Mouse (Mus musculus) neural tube, embryonic 12.5 days (tissue): ENCODE data around the gene Gtf2f1. TPM values are rescaled to one million over a fixed set of nuclear protein-coding genes. Genes with fewer than 3 reads are reported as not detected.

Experiments used
- ATAC-seq: fragments of 200-750 bp; cut with Nextera tagmentation; 2 replicates; pipeline ENCODE4 v1.8.0; 2017; ENCODE audit warnings: low read depth, mild to moderate bottlenecking, moderate TSS enrichment, moderate library complexity; ENCODE audit not compliant: low FRiP score
- H3K27ac ChIP-seq: fragments of 300-500 bp; sonication (generic); 2 replicates; pipeline ENCODE4 v1.5.1; 2016
- H3K27me3 ChIP-seq: fragments of 300-500 bp; sonication (generic); replicated peaks from 2 replicates; pipeline ENCODE4 v1.6.1; 2016; ENCODE audit warnings: mild to moderate bottlenecking
- H3K36me3 ChIP-seq: fragments of 300-500 bp; sonication (generic); 2 replicates; pipeline ENCODE4 v1.6.1; 2016; ENCODE audit warnings: mild to moderate bottlenecking
- H3K4me1 ChIP-seq: fragments of 300-500 bp; sonication (generic); 2 replicates; pipeline ENCODE4 v1.6.1; 2016
- H3K4me2 ChIP-seq: fragments of 300-500 bp; sonication (generic); replicated peaks from 2 replicates; pipeline ENCODE4 v1.6.1; 2016; ENCODE audit warnings: mild to moderate bottlenecking
- H3K4me3 ChIP-seq: fragments of 300-500 bp; sonication (generic); 2 replicates; pipeline ENCODE4 v1.5.1; 2016
- H3K9ac ChIP-seq: fragments of 300-500 bp; sonication (generic); 2 replicates; pipeline ENCODE4 v1.6.1; 2016; ENCODE audit warnings: mild to moderate bottlenecking
- H3K9me3 ChIP-seq: fragments of 300-500 bp; sonication (generic); 2 replicates; pipeline ENCODE4 v1.6.1; 2016; ENCODE audit warnings: mild to moderate bottlenecking
- WGBS: fragments of 180-500 bp; shearing (Covaris S2); methylation state at CpG from one replicate; pipeline ENCODE4 v1.1.7; 2016; 5-methylcytosine and 5-hydroxymethylcytosine counted together
- polyA plus RNA-seq: library from polyadenylated mRNA; unstranded; fragments of >200 nt; fragmentation: Nextera tagmentation; extraction: Ambion mirVana; gene quantifications from 2 replicates; pipeline ENCODE4 v1.2.1, GENCODE M21; 2016

The Gtf2f1 gene
- polyA plus RNA-seq, 1 experiment from 2014 or later = 76.7 TPM

DNA sequence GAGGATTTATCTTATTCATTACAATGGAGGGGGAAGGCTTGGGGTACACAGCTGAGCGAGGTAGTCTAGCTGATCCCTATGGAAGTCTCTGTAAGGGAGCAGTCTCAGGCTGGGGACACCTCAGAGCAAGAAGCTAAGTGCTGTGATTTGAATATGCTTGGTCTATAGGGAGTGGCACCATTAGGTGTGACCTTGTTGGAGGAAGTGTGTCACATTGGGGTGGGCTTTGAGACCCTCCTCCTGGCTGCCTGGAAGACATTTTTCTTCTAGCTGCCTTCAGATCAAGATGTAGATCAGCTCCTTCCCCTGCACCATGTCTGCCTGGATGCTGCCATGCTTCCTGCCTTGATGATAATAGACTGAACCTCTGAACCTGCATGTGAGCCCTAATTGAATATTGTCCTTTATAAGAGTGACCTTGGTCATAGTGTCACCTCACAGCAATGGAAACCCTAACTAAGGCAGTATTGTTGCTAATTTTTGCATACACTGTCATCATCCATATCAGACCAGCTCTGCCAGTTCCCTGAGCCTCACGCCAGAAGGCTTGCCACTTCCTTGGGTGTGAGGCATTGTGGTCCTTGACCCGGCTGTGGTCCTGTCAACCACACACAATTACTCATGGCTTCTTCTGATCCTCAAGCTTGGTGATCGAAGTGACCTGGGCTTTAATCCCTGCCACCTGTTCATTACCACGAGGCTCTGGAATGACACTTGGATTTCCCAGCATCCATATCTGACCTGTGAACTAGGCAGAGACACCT is 48.3 kb downstream of the Gtf2f1 start:
- H3K27me3 ChIP-seq = no peaks in the 10 kb centered on the region; the same call in 1 of the 2 replicates
- H3K9ac ChIP-seq = no peak overlapping the region
- no peak for ATAC-seq
- no peak overlapping the region for H3K4me2 ChIP-seq
- H3K36me3 ChIP-seq = no peaks in the 10 kb centered on the region
- no peak overlapping the region for H3K27ac ChIP-seq
- H3K4me3 ChIP-seq = no peak overlapping the region
- 90% methylated on average over 5 of the region's 5 CpGs for WGBS
- no peaks in the 10 kb centered on the region for H3K9me3 ChIP-seq
- H3K4me1 ChIP-seq = no peaks in the 10 kb centered on the region

DNA sequence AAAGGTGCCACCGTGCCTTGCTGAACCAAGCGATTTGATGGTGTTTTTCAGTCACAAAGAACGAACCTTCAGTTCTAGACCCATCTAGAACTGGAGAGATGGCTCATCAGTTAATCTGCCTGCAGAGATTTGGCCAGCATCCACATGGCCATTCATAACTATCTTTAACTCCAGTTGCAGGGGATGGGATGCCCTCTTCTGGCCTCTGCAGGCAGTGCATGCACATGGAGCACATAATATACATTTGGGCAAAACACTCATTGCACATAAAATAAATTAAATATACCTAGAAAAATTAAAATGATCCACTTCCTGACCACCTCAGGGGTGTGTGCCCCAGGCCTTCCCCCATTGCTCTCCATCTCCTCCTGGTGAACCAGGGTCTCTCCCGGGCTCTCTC is 49.2 kb downstream of the Gtf2f1 start:
- H3K4me3 ChIP-seq = no peak overlapping the region
- no peak overlapping the region for H3K9ac ChIP-seq
- no peaks in the 10 kb centered on the region for H3K4me1 ChIP-seq
- 93% methylated on average over 4 of the region's 4 CpGs for WGBS
- H3K36me3 ChIP-seq = no peaks in the 10 kb centered on the region
- no peaks in the 10 kb centered on the region; the same call in 1 of the 2 replicates for H3K27me3 ChIP-seq
- H3K4me2 ChIP-seq = no peak overlapping the region
- H3K9me3 ChIP-seq = no peaks in the 10 kb centered on the region
- no peak for ATAC-seq
- no peak overlapping the region for H3K27ac ChIP-seq

DNA sequence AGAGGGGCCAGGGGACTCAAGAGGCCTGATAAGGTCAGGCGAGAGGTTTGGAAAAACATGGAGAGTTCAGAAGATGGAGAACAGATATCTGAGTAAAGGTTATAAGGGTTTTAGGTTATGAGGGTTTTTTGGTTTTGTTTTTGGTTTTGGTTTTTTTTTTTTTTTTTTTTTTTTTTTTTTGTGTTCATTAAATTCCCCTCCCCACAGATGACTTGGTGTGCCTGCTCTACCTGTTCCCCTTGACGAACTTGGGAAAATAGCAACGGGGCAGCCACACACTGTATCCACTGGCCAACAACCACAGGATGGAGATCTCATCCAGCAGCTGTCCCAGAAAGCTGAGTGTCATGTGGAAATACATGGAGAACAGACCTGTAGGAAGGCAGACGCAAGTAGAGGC is 52.4 kb downstream of the Gtf2f1 start:
- H3K27ac ChIP-seq = no peak overlapping the region
- no peaks in the 10 kb centered on the region for H3K36me3 ChIP-seq
- H3K9ac ChIP-seq = no peak overlapping the region
- no peak overlapping the region for H3K4me2 ChIP-seq
- H3K27me3 ChIP-seq = no peaks in the 10 kb centered on the region; the same call in 1 of the 2 replicates
- ATAC-seq = no peak
- no peaks in the 10 kb centered on the region for H3K9me3 ChIP-seq
- H3K4me3 ChIP-seq = no peak overlapping the region
- 89% methylated on average over 4 of the region's 4 CpGs for WGBS
- no peaks in the 10 kb centered on the region for H3K4me1 ChIP-seq

DNA sequence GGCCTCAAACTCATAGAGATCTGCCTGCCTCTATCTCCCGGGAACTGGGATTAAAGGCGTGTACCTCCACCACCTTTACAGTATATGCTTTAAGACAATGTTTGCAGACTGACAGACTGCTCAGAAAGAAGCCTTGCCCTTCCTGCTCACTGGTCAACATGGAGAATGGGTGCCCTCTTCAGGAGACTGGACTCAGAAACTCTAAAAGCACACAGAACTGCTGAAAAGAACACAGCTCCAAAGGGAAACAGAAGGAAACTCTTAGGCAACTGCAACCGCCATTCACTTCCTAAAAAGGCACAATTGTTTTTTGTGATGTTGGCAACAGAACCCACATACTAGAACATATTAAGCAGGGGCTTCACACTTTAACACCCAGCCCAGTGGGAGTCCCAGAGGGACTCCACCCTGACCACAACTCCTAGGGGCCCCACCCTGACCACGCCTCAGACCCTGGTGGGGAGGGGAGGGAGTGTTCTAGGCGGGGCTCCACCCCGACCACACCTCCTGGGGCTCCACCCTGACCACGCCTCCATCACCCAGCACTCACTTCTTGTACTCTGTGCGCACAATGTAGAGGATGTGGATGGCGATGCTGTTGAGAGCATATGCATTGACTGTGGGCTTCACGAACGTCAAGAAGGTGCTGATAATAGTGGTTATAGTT is 53.2 kb downstream of the Gtf2f1 start:
- ATAC-seq = no peak
- WGBS = 37% methylated on average over 11 of the region's 11 CpGs
- no peak overlapping the region for H3K4me3 ChIP-seq

DNA sequence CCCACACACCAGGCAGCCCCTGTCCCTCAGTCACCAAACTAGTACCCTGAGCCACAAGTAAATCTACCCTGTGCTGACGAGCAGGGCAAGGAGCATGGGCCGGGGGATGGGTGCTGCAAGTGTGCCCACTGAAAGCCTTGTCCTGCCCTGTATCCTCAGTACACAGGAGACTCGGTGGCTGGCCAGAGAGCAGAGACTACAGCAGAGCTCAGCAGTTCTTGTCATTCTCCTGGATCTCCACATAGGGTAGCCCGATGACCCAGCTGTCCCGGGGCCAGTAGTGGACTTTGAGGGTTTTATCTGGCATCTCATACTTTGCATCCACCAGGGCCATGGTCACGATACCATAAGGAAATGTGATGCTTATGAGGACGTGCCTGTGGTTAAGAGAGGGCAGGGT is 56.2 kb downstream of the Gtf2f1 start:
- no peak overlapping the region for H3K4me3 ChIP-seq
- H3K27ac ChIP-seq = no peak overlapping the region
- no peaks in the 10 kb centered on the region; the same call in 1 of the 2 replicates for H3K27me3 ChIP-seq
- no peak for ATAC-seq
- no peaks in the 10 kb centered on the region for H3K4me1 ChIP-seq
- H3K36me3 ChIP-seq = no peaks in the 10 kb centered on the region
- no peaks in the 10 kb centered on the region for H3K9me3 ChIP-seq
- 84% methylated on average over 7 of the region's 7 CpGs for WGBS
- H3K4me2 ChIP-seq = no peak overlapping the region
- no peak overlapping the region for H3K9ac ChIP-seq

More for the DNA sequence above, 53.2 kb downstream of the Gtf2f1 start:
- Histone ChIP-seq H3K9me3 (no peaks in the 10 kb centered on the region), H3K27me3 (no peaks in the 10 kb centered on the region; the same call in 1 of the 2 replicates), H3K4me2 (no peak overlapping the region), H3K27ac (no peak overlapping the region), H3K9ac (no peak overlapping the region), H3K4me1 (no peaks in the 10 kb centered on the region), H3K36me3 (no peaks in the 10 kb centered on the region)

Other genes with a start within 250 kb of the Gtf2f1 start
- 49.3 and 54.3 TPM in 2 replicates for gene Dus3l, start 246.5 kb downstream of the Gtf2f1 start, polyA plus RNA-seq
- 1.6 and 1.8 TPM in 2 replicates for gene Prr22, start 241.0 kb downstream of the Gtf2f1 start, polyA plus RNA-seq
- 4.9 and 6.0 TPM in 2 replicates for gene Rfx2, start 180.3 kb downstream of the Gtf2f1 start, polyA plus RNA-seq
- gene Acsbg2, start 136.8 kb downstream of the Gtf2f1 start, polyA plus RNA-seq = not detected in 2 replicates
- gene 1700061G19Rik, start 135.8 kb downstream of the Gtf2f1 start, polyA plus RNA-seq = 0.16 and 0.42 TPM in 2 replicates
- gene Mllt1, start 75.9 kb downstream of the Gtf2f1 start, polyA plus RNA-seq = 86.1 and 89.8 TPM in 2 replicates
- not detected in 2 replicates for gene Acer1, start 29.2 kb downstream of the Gtf2f1 start, polyA plus RNA-seq
- gene Clpp, start 21.0 kb downstream of the Gtf2f1 start, polyA plus RNA-seq = 134 and 152 TPM in 2 replicates
- gene Alkbh7, start 13.9 kb downstream of the Gtf2f1 start, polyA plus RNA-seq = 38.0 and 38.2 TPM in 2 replicates
- not detected in 2 replicates for gene Pspn, start 11.3 kb downstream of the Gtf2f1 start, polyA plus RNA-seq
- 0.28 and 0.33 TPM in 2 replicates for gene Gm17949, start 181 bp upstream of the Gtf2f1 start, polyA plus RNA-seq
- gene Khsrp, start 20.2 kb upstream of the Gtf2f1 start, polyA plus RNA-seq = 53.1 and 55.8 TPM in 2 replicates
- 0.25 TPM in 1 of 2 replicates, not detected in the other for gene Slc25a41, start 30.4 kb upstream of the Gtf2f1 start, polyA plus RNA-seq
- gene Crb3, start 47.8 kb upstream of the Gtf2f1 start, polyA plus RNA-seq = 1.1 and 1.2 TPM in 2 replicates
- gene Slc25a23, start 48.6 kb upstream of the Gtf2f1 start, polyA plus RNA-seq = 19.4 and 19.9 TPM in 2 replicates
- gene Dennd1c, start 67.2 kb upstream of the Gtf2f1 start, polyA plus RNA-seq = 4.3 and 4.5 TPM in 2 replicates
- gene Tubb4a, start 76.5 kb upstream of the Gtf2f1 start, polyA plus RNA-seq = 228 and 271 TPM in 2 replicates
- gene Tnfsf9, start 94.0 kb upstream of the Gtf2f1 start, polyA plus RNA-seq = 5.8 TPM in 2 replicates
- 0.24 TPM in 1 of 2 replicates, not detected in the other for gene Cd70, start 138.5 kb upstream of the Gtf2f1 start, polyA plus RNA-seq
- 0.10 and 0.28 TPM in 2 replicates for gene Tnfsf14, start 182.9 kb upstream of the Gtf2f1 start, polyA plus RNA-seq
- 0.68 and 0.97 TPM in 2 replicates for gene C3, start 216.8 kb upstream of the Gtf2f1 start, polyA plus RNA-seq
- 24.2 and 24.3 TPM in 2 replicates for gene Gpr108, start 237.2 kb upstream of the Gtf2f1 start, polyA plus RNA-seq
- 19.7 and 20.6 TPM in 2 replicates for gene Trip10, start 238.2 kb upstream of the Gtf2f1 start, polyA plus RNA-seq